Mouse (Mus musculus): Measurements from ENCODE around the gene Wnt9a. TPM values are rescaled to one million over a fixed set of nuclear protein-coding genes. Genes with fewer than 3 reads are reported as not detected.
"Not testable (repeated sequence)": the region's sequence is repeated elsewhere in the genome, so short reads cannot be mapped to it uniquely, and the experiment has no call there.

Wnt9a gene
- polyA plus RNA-seq, 2 experiments, result 0.04 to 0.12 TPM

- no peaks in the 10 kb centered on the region for H3K27me3 ChIP-seq (ENCODE audit: control insufficient read depth, insufficient read depth, low read length)
- no peak overlapping the region for H3K4me2 ChIP-seq (ENCODE audit: low read depth)
- no peaks in the 10 kb centered on the region for H3K4me1 ChIP-seq (replicated peaks; ENCODE audit: control insufficient read depth in 2 of 2, insufficient read depth in 2 of 2, low read length in 1 of 2)
- DNase-seq (ENCODE audit: low read depth in 3 of 3, low spot score in 3 of 3) (no peak), ATAC-seq (ENCODE audit: insufficient read depth) (no peak)
- H3K4me3 ChIP-seq (ENCODE audit: insufficient read depth in 1 of 2, low read depth in 2 of 2, low read length in 2 of 2), result no peak overlapping the region
- no peaks in the 10 kb centered on the region for H3K36me3 ChIP-seq (replicated peaks; ENCODE audit: control insufficient read depth, insufficient read depth, low read depth)
- 24% methylated on average over 3 of the region's 3 CpGs for WGBS (ENCODE audit: insufficient replicate concordance)
- no peak overlapping the region for H3K27ac ChIP-seq
- H3K9ac ChIP-seq (replicated peaks), result no peak overlapping the region
- H3K9me3 ChIP-seq (ENCODE audit: control insufficient read depth, low read length), result no peaks in the 10 kb centered on the region
- no peak for TF ChIP-seq EP300 (IDR thresholded peaks at IDR 0.05; ENCODE audit: low read depth)
- TF ChIP-seq CTCF (IDR thresholded peaks at IDR 0.05; ENCODE audit: low read depth), result peak; percentile 61
Observed at GRCm38 (mm10) chr11:59366633-59367032, 59.9 kb downstream of the Wnt9a start.

DNA sequence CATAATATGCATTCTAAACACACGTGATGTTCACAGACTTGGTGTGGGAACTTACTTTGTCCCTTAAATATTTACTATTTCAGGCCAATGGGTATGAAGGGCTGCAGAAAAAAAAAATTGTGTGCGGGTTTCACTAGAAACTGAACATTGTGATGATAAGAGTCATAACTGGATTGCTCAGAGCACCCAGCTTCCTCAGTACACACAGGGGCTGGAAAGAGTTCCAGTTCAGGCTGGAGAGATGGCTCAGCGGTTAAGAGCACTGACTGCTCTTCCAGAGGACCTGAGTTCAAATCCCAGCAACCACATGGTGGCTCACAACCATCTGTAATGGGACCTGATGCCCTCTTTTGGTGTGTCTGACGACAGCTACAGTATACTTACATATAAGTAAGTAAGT is 61.2 kb downstream of the Wnt9a start:
- not testable (repeated sequence) for H3K27ac ChIP-seq; H3K9me3 ChIP-seq (ENCODE audit: control insufficient read depth, low read length); H3K27me3 ChIP-seq (ENCODE audit: control insufficient read depth, insufficient read depth, low read length); ATAC-seq (ENCODE audit: insufficient read depth); H3K4me2 ChIP-seq (ENCODE audit: low read depth); H3K4me1 ChIP-seq (replicated peaks; ENCODE audit: control insufficient read depth in 2 of 2, insufficient read depth in 2 of 2, low read length in 1 of 2); H3K4me3 ChIP-seq (ENCODE audit: insufficient read depth in 1 of 2, low read depth in 2 of 2, low read length in 2 of 2); H3K9ac ChIP-seq (replicated peaks); DNase-seq (ENCODE audit: low read depth in 3 of 3, low spot score in 3 of 3); H3K36me3 ChIP-seq (replicated peaks; ENCODE audit: control insufficient read depth, insufficient read depth, low read depth)
- whole genome bisulfite sequencing (ENCODE audit: insufficient replicate concordance), result 49% methylated on average over 4 of the region's 4 CpGs

- 48% methylated on average over 11 of the region's 11 CpGs for WGBS (ENCODE audit: insufficient replicate concordance)
- Histone ChIP-seq H3K27me3 (ENCODE audit: control insufficient read depth, insufficient read depth, low read length) (no peaks in the 10 kb centered on the region), H3K36me3 (replicated peaks; ENCODE audit: control insufficient read depth, insufficient read depth, low read depth) (no peaks in the 10 kb centered on the region), H3K27ac (no peak overlapping the region), H3K9me3 (ENCODE audit: control insufficient read depth, low read length) (no peaks in the 10 kb centered on the region), H3K4me1 (replicated peaks; ENCODE audit: control insufficient read depth in 2 of 2, insufficient read depth in 2 of 2, low read length in 1 of 2) (no peaks in the 10 kb centered on the region), H3K4me3 (ENCODE audit: insufficient read depth in 1 of 2, low read depth in 2 of 2, low read length in 2 of 2) (no peak overlapping the region), H3K9ac (replicated peaks) (no peak overlapping the region), H3K4me2 (ENCODE audit: low read depth) (no peak overlapping the region)
- DNase-seq (ENCODE audit: low read depth in 3 of 3, low spot score in 3 of 3) (no peak), ATAC-seq (ENCODE audit: insufficient read depth) (no peak)
- no peak for TF ChIP-seq EP300 (IDR thresholded peaks at IDR 0.05; ENCODE audit: low read depth)
- no peak for TF ChIP-seq CTCF (IDR thresholded peaks at IDR 0.05; ENCODE audit: low read depth)
Observed at GRCm38 (mm10) chr11:59369848-59370247, 63.1 kb downstream of the Wnt9a start.

GRCm38 (mm10) chr11:59375475-59375874 is 68.7 kb downstream of the Wnt9a start, which contains the start of gene Prss38:
Gene Prss38, minus strand, starts transcription at chr11:59375657.
- WGBS (ENCODE audit: insufficient replicate concordance), result 65% methylated on average over 16 of the region's 16 CpGs
- Histone ChIP-seq H3K4me2 (ENCODE audit: low read depth) (no peak within 1 kb of the TSS), H3K9me3 (ENCODE audit: control insufficient read depth, low read length) (no peaks in the 10 kb centered on the region), H3K9ac (replicated peaks) (no peak within 1 kb of the TSS), H3K36me3 (replicated peaks; ENCODE audit: control insufficient read depth, insufficient read depth, low read depth) (no peaks in the 10 kb centered on the region), H3K27me3 (ENCODE audit: control insufficient read depth, insufficient read depth, low read length) (no peaks in the 10 kb centered on the region), H3K4me1 (replicated peaks; ENCODE audit: control insufficient read depth in 2 of 2, insufficient read depth in 2 of 2, low read length in 1 of 2) (no peaks in the 10 kb centered on the region), H3K4me3 (ENCODE audit: insufficient read depth in 1 of 2, low read depth in 2 of 2, low read length in 2 of 2) (no peak within 1 kb of the TSS), H3K27ac (no peak within 1 kb of the TSS)
- ATAC-seq (ENCODE audit: insufficient read depth), result no peak
- DNase-seq (ENCODE audit: low read depth in 3 of 3, low spot score in 3 of 3), result no peak
- TF ChIP-seq CTCF (IDR thresholded peaks at IDR 0.05; ENCODE audit: low read depth) (peak; percentile 54), EP300 (IDR thresholded peaks at IDR 0.05; ENCODE audit: low read depth) (no peak)

DNA sequence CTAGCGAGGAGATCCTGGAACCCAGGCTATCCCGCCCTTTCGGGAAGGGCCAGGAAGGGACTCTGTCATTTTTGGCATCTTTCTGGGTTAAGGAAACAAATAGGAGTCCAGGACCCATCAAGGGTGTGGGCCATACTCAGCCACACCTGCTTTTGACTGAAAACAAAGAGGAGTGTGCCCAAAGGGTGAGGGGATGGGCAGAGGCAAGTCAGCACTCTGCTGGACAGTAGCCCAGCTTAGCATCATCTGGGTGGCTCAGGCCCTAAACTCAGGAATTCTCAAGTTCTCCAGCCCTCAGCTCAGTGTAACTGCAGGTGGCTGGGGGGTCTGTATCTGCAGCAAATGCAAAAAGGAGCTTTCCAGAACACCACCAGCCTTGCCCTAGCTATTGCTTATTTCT is 71.3 kb downstream of the Wnt9a start:
- no peak for ATAC-seq (ENCODE audit: insufficient read depth)
- no peaks in the 10 kb centered on the region for H3K4me1 ChIP-seq (replicated peaks; ENCODE audit: control insufficient read depth in 2 of 2, insufficient read depth in 2 of 2, low read length in 1 of 2)
- H3K27ac ChIP-seq, result no peak overlapping the region
- no peaks in the 10 kb centered on the region for H3K36me3 ChIP-seq (replicated peaks; ENCODE audit: control insufficient read depth, insufficient read depth, low read depth)
- no peak overlapping the region for H3K4me3 ChIP-seq (ENCODE audit: insufficient read depth in 1 of 2, low read depth in 2 of 2, low read length in 2 of 2)
- no peak overlapping the region for H3K9ac ChIP-seq (replicated peaks)
- no peak overlapping the region for H3K4me2 ChIP-seq (ENCODE audit: low read depth)
- TF ChIP-seq CTCF (IDR thresholded peaks at IDR 0.05; ENCODE audit: low read depth) (no peak), EP300 (IDR thresholded peaks at IDR 0.05; ENCODE audit: low read depth) (no peak)
- 72% methylated on average over 3 of the region's 3 CpGs for WGBS (ENCODE audit: insufficient replicate concordance)
- DNase-seq (ENCODE audit: low read depth in 3 of 3, low spot score in 3 of 3), result no peak
- no peaks in the 10 kb centered on the region for H3K27me3 ChIP-seq (ENCODE audit: control insufficient read depth, insufficient read depth, low read length)
- no peaks in the 10 kb centered on the region for H3K9me3 ChIP-seq (ENCODE audit: control insufficient read depth, low read length)

GRCm38 (mm10) chr11:59379547-59379946 is 72.8 kb downstream of the Wnt9a start:
- Histone ChIP-seq H3K27ac (no peak overlapping the region), H3K4me2 (ENCODE audit: low read depth) (no peak overlapping the region), H3K9ac (replicated peaks) (no peak overlapping the region), H3K27me3 (ENCODE audit: control insufficient read depth, insufficient read depth, low read length) (no peaks in the 10 kb centered on the region), H3K4me1 (replicated peaks; ENCODE audit: control insufficient read depth in 2 of 2, insufficient read depth in 2 of 2, low read length in 1 of 2) (no peaks in the 10 kb centered on the region), H3K9me3 (ENCODE audit: control insufficient read depth, low read length) (no peaks in the 10 kb centered on the region), H3K4me3 (ENCODE audit: insufficient read depth in 1 of 2, low read depth in 2 of 2, low read length in 2 of 2) (no peak overlapping the region), H3K36me3 (replicated peaks; ENCODE audit: control insufficient read depth, insufficient read depth, low read depth) (no peaks in the 10 kb centered on the region)
- no peak for DNase-seq (ENCODE audit: low read depth in 3 of 3, low spot score in 3 of 3)
- TF ChIP-seq EP300 (IDR thresholded peaks at IDR 0.05; ENCODE audit: low read depth) (no peak), CTCF (IDR thresholded peaks at IDR 0.05; ENCODE audit: low read depth) (no peak)
- ATAC-seq (ENCODE audit: insufficient read depth), result no peak

Small RNA genes within 50 kb of the gene (microRNA-seq; reads per million reads assigned to microRNA genes)
- gene Gm24756, result not detected

Other genes starting within 250 kb of the Wnt9a start
- 0.11 TPM in 2 replicates for gene Obscn, start 170.5 kb upstream of the Wnt9a start, polyA plus RNA-seq (2012; rRNA removed)
- gene Obscn, start 170.5 kb upstream of the Wnt9a start, polyA plus RNA-seq (2014; fragmentation: Nextera tagmentation; extraction: Ambion mirVana), result 0.06 and 0.13 TPM in 2 replicates
- gene Iba57, start 143.2 kb upstream of the Wnt9a start, polyA plus RNA-seq (2012; rRNA removed), result 7.9 and 8.0 TPM in 2 replicates
- gene Iba57, start 143.2 kb upstream of the Wnt9a start, polyA plus RNA-seq (2014; fragmentation: Nextera tagmentation; extraction: Ambion mirVana), result 4.4 and 4.7 TPM in 2 replicates
- 0.08 and 0.10 TPM in 2 replicates for gene Gjc2, start 123.7 kb upstream of the Wnt9a start, polyA plus RNA-seq (2012; rRNA removed)
- 0.13 TPM in 1 of 2 replicates, not detected in the other for gene Gjc2, start 123.7 kb upstream of the Wnt9a start, polyA plus RNA-seq (2014; fragmentation: Nextera tagmentation; extraction: Ambion mirVana)
- 40.2 and 41.1 TPM in 2 replicates for gene Guk1, start 114.7 kb upstream of the Wnt9a start, polyA plus RNA-seq (2012; rRNA removed)
- gene Guk1, start 114.7 kb upstream of the Wnt9a start, polyA plus RNA-seq (2014; fragmentation: Nextera tagmentation; extraction: Ambion mirVana), result 64.2 and 70.5 TPM in 2 replicates
- 25.3 and 41.2 TPM in 2 replicates for gene Mrpl55, start 104.4 kb upstream of the Wnt9a start, polyA plus RNA-seq (2012; rRNA removed)
- gene Mrpl55, start 104.4 kb upstream of the Wnt9a start, polyA plus RNA-seq (2014; fragmentation: Nextera tagmentation; extraction: Ambion mirVana), result 56.8 and 59.8 TPM in 2 replicates
- gene 2310033P09Rik, start 98.6 kb upstream of the Wnt9a start, polyA plus RNA-seq (2012; rRNA removed), result 13.3 and 23.6 TPM in 2 replicates
- gene 2310033P09Rik, start 98.6 kb upstream of the Wnt9a start, polyA plus RNA-seq (2014; fragmentation: Nextera tagmentation; extraction: Ambion mirVana), result 16.2 and 17.4 TPM in 2 replicates
- gene Arf1, start 78.7 kb upstream of the Wnt9a start, polyA plus RNA-seq (2012; rRNA removed), result 177 and 190 TPM in 2 replicates
- gene Arf1, start 78.7 kb upstream of the Wnt9a start, polyA plus RNA-seq (2014; fragmentation: Nextera tagmentation; extraction: Ambion mirVana), result 227 and 235 TPM in 2 replicates
- gene Wnt3a, start 16.2 kb upstream of the Wnt9a start, polyA plus RNA-seq (2012; rRNA removed), result 0.01 and 0.03 TPM in 2 replicates
- not detected in 2 replicates for gene Wnt3a, start 16.2 kb upstream of the Wnt9a start, polyA plus RNA-seq (2014; fragmentation: Nextera tagmentation; extraction: Ambion mirVana)
- not detected in 2 replicates for gene Prss38, start 68.7 kb downstream of the Wnt9a start, polyA plus RNA-seq (2012; rRNA removed)
- not detected in 2 replicates for gene Prss38, start 68.7 kb downstream of the Wnt9a start, polyA plus RNA-seq (2014; fragmentation: Nextera tagmentation; extraction: Ambion mirVana)
- gene Jmjd4, start 143.1 kb downstream of the Wnt9a start, polyA plus RNA-seq (2012; rRNA removed), result 2.5 and 3.2 TPM in 2 replicates
- 3.5 and 3.8 TPM in 2 replicates for gene Jmjd4, start 143.1 kb downstream of the Wnt9a start, polyA plus RNA-seq (2014; fragmentation: Nextera tagmentation; extraction: Ambion mirVana)
- 11.2 and 12.4 TPM in 2 replicates for gene Snap47, start 144.3 kb downstream of the Wnt9a start, polyA plus RNA-seq (2012; rRNA removed)
- gene Snap47, start 144.3 kb downstream of the Wnt9a start, polyA plus RNA-seq (2014; fragmentation: Nextera tagmentation; extraction: Ambion mirVana), result 21.6 and 26.5 TPM in 2 replicates
- gene Zfp867, start 165.5 kb downstream of the Wnt9a start, polyA plus RNA-seq (2012; rRNA removed), result 0.38 and 0.51 TPM in 2 replicates
- 1.4 and 1.5 TPM in 2 replicates for gene Zfp867, start 165.5 kb downstream of the Wnt9a start, polyA plus RNA-seq (2014; fragmentation: Nextera tagmentation; extraction: Ambion mirVana)
- 2.1 and 2.3 TPM in 2 replicates for gene Zkscan17, start 219.8 kb downstream of the Wnt9a start, polyA plus RNA-seq (2012; rRNA removed)
- gene Zkscan17, start 219.8 kb downstream of the Wnt9a start, polyA plus RNA-seq (2014; fragmentation: Nextera tagmentation; extraction: Ambion mirVana), result 2.9 and 3.4 TPM in 2 replicates
- 0.42 and 0.54 TPM in 2 replicates for gene Nlrp3, start 234.6 kb downstream of the Wnt9a start, polyA plus RNA-seq (2012; rRNA removed)
- gene Nlrp3, start 234.6 kb downstream of the Wnt9a start, polyA plus RNA-seq (2014; fragmentation: Nextera tagmentation; extraction: Ambion mirVana), result 0.25 and 0.39 TPM in 2 replicates

Data from liver, embryonic 14.5 days (tissue).